Mouse (Mus musculus) macrophage (primary cell): ENCODE results near the gene Sost. TPM values are rescaled to one million over a fixed set of nuclear protein-coding genes. Genes with fewer than 3 reads are reported as not detected.

Source experiments
- H3K27ac ChIP-seq: fragments of 350-480 bp; formaldehyde crosslinking; 2 replicates; pipeline ENCODE4 v1.9.0; 2021
- H3K36me3 ChIP-seq: fragments of 350-480 bp; formaldehyde crosslinking; 2 replicates; pipeline ENCODE4 v1.9.0; 2021; ENCODE audit errors: inconsistent target
- H3K4me3 ChIP-seq: fragments of 350-480 bp; formaldehyde crosslinking; 2 replicates; pipeline ENCODE4 v1.9.0; 2021; ENCODE audit errors: inconsistent target
- H3K79me2 ChIP-seq: fragments of 350-480 bp; formaldehyde crosslinking; 2 replicates; pipeline ENCODE4 v1.9.0; 2021; ENCODE audit errors: inconsistent target
- WGBS: methylation state at CpG from one replicate; pipeline ENCODE4 v1.1.7; 2026; ENCODE audit warnings: inconsistent platforms; ENCODE audit not compliant: missing documents; 5-methylcytosine and 5-hydroxymethylcytosine counted together
- polyA plus RNA-seq: library from polyadenylated mRNA; stranded (reverse); fragments of 250-400 nt; gene quantifications from 3 replicates; pipeline ENCODE4 v1.2.4, GENCODE M21; 2018; ENCODE audit warnings: inconsistent platforms

The Sost gene
- polyA plus RNA-seq, 1 experiment from 2014 or later = not detected

- Histone ChIP-seq H3K27ac (no peak overlapping the region), H3K36me3 (no peaks in the 10 kb centered on the region)
These were observed 47.2 kb downstream of the Sost start for GRCm38 (mm10) chr11:101919660-101920059.

GRCm38 (mm10) chr11:101918609-101919008 lies 48.2 kb downstream of the Sost start:
- H3K4me3 ChIP-seq = no peak overlapping the region
- H3K27ac ChIP-seq = no peak overlapping the region
- WGBS = 76% methylated on average over 3 of the region's 3 CpGs
- no peaks in the 10 kb centered on the region for H3K36me3 ChIP-seq
- no peaks in the 10 kb centered on the region for H3K79me2 ChIP-seq

More at GRCm38 (mm10) chr11:101919660-101920059, 47.2 kb downstream of the Sost start:
- no peaks in the 10 kb centered on the region for H3K79me2 ChIP-seq
- WGBS = 1% methylated on average over 6 of the region's 6 CpGs
- no peak overlapping the region for H3K4me3 ChIP-seq

GRCm38 (mm10) chr11:101916772-101917171 lies 50.0 kb downstream of the Sost start:
- no peaks in the 10 kb centered on the region for H3K79me2 ChIP-seq
- no peak overlapping the region for H3K4me3 ChIP-seq
- WGBS = 69% methylated on average over 3 of the region's 3 CpGs
- no peak overlapping the region for H3K27ac ChIP-seq
- H3K36me3 ChIP-seq = no peaks in the 10 kb centered on the region

GRCm38 (mm10) chr11:101913591-101913990 lies 53.2 kb downstream of the Sost start:
- Histone ChIP-seq H3K36me3 (no peaks in the 10 kb centered on the region), H3K27ac (no peak overlapping the region), H3K4me3 (no peak overlapping the region), H3K79me2 (no peaks in the 10 kb centered on the region)
- WGBS = 78% methylated on average over 8 of the region's 8 CpGs

Other genes with a start within 250 kb of the Sost start
- gene Dhx8, start 234.1 kb downstream of the Sost start, polyA plus RNA-seq = 21.4 to 28.8 TPM (median 28.5 TPM) in 3 replicates
- gene Etv4, start 181.6 kb downstream of the Sost start, polyA plus RNA-seq = 0.10 TPM in 1 of 3 replicates, not detected in the others
- gene Meox1, start 72.6 kb downstream of the Sost start, polyA plus RNA-seq = not detected in 3 replicates
- not detected in 3 replicates for gene Cfap97d1, start 17.3 kb upstream of the Sost start, polyA plus RNA-seq
- 119 to 143 TPM (median 138 TPM) in 3 replicates for gene Dusp3, start 20.0 kb upstream of the Sost start, polyA plus RNA-seq
- gene Mpp3, start 61.4 kb upstream of the Sost start, polyA plus RNA-seq = not detected in 3 replicates
- 0.19 to 0.50 TPM (median 0.22 TPM) in 3 replicates for gene Cd300lg, start 74.5 kb upstream of the Sost start, polyA plus RNA-seq
- gene Mpp2, start 121.5 kb upstream of the Sost start, polyA plus RNA-seq = not detected in 3 replicates
- gene Ppy, start 134.3 kb upstream of the Sost start, polyA plus RNA-seq = not detected in 3 replicates
- gene Pyy, start 140.8 kb upstream of the Sost start, polyA plus RNA-seq = not detected in 3 replicates
- not detected in 3 replicates for gene Nags, start 178.5 kb upstream of the Sost start, polyA plus RNA-seq
- gene Tmem101, start 189.4 kb upstream of the Sost start, polyA plus RNA-seq = 4.6 to 11.0 TPM (median 10.6 TPM) in 3 replicates
- 28.1 to 59.1 TPM (median 48.0 TPM) in 3 replicates for gene Lsm12, start 218.3 kb upstream of the Sost start, polyA plus RNA-seq
- gene G6pc3, start 222.6 kb upstream of the Sost start, polyA plus RNA-seq = 17.7 to 29.9 TPM (median 27.6 TPM) in 3 replicates